Mouse (Mus musculus) cerebellum, postnatal 4 days (tissue): ENCODE results near the gene Trabd2b.
A peak's percentile ranks its signal among the peaks of the same experiment; 100 is the strongest.

Experiments
- DNase-seq, 2 experiments: peaks; one replicate each; pipeline ENCODE4 v3.0.0; 2022; ENCODE audit warnings: low spot score in 2 of 2, mixed read lengths in 1 of 2

Trabd2b gene

DNA sequence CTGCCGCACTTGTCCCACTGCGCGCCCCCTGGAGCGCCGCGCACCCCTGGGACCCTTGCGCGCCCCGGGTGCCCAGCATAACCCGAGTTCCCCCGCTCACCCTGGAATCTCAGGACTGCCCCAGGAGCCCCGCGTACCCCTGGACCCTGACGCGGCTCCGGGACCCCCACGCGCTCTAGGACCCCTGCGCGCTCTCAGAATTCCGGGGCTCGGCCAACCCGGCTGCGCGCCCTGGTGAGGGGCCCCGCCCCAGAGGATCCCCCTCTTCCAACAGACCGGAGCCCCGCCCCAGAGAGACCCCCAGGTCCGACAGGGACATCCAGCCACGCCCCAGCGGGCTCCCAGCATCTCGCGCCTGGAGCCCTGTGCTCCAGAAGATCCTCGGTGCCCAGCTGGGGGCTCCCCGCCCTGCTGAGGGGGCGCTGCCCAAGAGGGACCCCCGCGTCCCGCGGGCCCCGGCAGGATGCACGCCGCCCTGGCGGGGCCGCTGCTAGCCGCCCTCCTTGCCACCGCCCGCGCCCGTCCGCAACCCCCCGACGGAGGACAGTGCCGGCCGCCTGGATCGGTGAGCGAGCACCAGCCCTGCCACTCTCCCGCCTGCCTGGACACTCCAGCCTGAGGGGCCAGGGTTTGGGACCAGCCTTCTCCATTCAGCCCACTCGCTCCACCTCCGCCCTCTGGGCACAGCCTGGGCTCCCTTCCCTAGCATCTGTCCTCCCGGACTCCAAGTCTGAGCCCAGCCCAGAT lies at the start of gene Trabd2b:
TSS of gene Trabd2b (plus strand) at position 370 of the 747 bp plus-strand sequence.
- peak in 1 of 2 experiments; percentile 20 for DNase-seq

DNA sequence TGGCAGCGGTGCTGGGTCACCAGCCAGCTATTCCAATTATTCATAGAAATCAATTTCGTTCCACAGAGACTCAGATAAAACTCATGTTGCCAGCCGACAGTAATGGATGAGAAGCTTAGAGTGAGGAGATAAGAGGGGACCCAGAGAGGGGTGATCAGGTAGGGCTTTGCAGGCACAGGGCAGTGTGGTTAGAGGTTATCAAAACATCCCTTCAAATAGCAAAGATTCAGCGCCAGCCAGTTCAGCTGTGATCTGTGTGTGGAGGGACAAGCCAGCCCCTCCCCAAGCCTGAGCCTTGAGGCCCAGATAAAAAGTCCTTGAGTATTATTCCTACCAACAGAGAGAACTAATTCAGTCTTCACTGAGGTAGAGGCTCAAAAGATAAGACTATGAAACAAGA lies 49.1 kb upstream of the Trabd2b start:
- no peak for DNase-seq

DNA sequence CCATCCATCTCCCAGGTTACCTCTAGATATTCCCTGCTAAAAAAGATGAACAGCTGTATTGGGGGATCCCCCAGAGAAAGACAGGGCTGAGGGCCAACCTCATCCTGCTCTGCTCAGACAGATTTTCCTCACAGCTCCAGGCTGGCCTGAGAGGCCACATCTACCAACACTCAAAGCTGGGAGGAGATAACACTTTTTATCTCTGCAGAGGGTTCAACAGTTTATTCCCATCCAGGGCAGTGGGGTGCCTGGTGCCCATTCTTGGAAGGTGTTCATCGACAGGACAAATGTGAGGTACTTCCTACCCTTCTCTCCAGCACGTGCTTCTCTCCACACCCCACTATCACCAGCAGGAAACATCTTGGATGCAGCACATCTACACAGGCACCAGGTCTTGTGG lies 47.6 kb upstream of the Trabd2b start:
- DNase-seq, result no peak

DNA sequence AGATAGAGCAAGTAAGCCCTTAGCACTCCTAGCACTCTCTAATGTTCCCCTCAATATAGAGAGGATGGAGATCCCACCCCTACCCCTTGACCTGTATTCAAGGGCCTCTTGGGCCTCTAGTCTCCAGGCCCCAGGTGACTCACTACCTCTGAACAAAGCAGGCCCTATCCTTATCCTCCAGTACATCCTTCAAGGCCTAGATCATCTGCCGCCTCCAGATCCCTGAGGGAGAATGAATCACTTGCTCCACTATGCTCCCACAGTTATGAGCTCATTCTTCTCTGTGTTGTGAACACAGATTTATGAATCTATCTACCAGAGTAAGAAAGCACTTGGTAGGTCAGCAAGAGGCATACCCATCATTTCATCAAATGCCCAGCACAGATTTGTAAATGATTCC lies 46.7 kb upstream of the Trabd2b start:
- DNase-seq, result no peak

DNA sequence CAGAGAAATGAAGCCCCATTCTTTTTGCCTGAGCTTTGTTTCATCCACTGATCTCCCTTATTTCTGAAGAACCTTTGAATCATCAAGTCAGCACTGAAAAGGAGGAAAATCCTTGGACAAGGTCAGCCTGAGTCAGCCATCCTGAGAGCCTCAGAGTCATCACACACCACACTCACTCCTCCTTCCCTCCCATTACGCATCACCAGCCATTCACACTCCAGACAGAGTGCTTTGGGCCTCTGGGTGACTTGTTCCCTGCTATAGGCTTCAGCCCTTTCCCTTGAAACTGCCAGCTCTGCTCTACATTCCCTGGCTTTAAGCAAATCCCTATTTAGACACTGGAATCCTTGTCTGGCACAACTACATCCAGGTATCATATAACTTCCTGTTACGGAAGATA lies 45.2 kb upstream of the Trabd2b start:
- DNase-seq, result no peak

DNA sequence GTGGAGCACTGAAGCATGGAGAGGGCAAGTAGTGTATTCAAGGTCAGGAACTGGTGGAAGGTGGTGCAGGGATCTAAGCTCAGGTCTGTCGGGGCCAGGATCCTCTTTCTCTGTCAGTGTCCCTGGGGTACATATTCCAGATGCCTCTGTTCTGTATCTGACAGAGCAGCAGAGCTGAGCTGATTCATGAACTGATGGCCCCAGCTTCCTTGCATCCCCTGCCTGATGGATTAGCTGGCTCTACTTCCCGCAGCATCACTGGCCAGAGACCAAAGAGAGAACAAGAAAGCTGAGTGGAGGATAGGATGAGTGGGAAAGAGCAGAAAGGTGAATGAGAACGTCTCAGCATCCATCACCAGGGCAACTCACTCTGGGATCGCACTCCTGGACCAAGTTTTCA lies 41.5 kb upstream of the Trabd2b start:
- no peak for DNase-seq

DNA sequence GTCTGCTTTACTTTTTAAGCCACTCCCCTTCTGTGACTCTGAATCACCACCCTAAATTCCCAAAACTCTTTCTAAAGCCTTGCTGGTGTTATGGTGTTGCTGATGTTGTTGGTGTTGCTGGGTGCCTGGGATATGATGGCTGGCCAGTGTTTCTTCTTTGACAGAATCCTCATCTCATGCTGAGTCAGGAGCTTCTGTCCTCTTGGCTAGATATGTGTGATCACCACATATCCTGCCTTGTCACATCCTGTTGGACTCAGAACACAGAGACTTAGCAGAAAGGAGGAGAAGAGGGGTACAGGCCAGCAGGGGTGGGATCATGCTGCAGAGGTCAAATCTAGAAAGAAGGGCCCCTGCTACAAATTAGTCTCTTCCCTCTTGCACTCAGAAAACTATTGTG lies 40.9 kb upstream of the Trabd2b start:
- DNase-seq, result no peak

DNA sequence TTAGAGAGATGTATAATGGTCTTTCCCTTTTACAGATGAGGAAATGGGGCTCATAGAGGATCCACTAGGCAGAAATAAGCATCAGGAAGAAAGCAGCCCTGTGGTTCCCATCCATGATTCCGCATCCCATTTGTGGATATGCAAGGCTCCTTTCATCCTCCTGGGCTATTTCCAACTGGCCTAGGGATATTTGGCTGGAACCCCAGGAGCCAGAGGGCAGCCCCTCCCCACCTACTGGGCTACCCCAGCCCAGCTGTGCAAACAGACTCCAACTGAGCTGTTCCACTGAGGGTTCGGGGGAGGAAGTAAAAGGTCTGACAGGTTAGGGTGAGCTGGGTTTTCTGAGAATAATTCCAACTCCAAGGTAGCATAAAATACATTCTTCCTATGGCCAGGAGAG lies 39.5 kb upstream of the Trabd2b start:
- no peak for DNase-seq

DNA sequence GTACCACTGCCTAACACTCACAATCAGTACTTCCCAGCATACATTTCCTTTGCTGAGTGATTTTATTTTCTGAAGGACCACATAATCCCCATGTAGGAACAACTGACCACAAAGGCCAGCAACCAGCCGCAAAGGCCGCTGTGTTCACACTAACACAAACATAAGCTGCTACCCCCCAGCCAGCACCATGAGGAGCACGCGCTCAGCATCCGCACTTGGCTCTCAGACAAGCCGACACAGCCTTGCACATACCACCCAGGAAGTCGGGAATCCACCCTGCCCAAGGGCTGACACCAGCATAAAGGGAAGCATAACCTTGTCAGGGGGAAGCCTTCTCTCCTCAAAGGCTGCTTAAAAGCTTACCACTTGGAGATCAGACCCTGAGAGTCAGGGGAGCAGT lies 38.7 kb upstream of the Trabd2b start:
- DNase-seq, result no peak

DNA sequence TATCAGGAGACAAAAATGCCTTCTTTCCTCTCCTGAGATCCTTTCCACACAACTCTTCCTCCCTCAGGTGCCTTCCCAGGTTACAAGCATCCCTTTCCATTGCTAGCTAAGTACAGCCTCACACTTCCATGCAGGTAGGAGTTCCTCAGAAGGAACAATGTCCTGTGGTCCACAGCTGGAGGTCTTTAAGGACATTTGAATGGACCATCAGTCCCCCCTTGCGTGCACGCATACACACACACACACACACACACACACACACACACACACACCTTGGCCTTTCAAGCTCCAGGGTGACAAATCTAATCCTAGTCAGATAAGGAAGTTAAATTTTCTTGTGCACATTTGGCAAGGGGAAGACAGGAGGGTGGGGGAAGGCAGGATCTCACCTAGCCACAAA lies 36.9 kb upstream of the Trabd2b start:
- DNase-seq, result no peak

DNA sequence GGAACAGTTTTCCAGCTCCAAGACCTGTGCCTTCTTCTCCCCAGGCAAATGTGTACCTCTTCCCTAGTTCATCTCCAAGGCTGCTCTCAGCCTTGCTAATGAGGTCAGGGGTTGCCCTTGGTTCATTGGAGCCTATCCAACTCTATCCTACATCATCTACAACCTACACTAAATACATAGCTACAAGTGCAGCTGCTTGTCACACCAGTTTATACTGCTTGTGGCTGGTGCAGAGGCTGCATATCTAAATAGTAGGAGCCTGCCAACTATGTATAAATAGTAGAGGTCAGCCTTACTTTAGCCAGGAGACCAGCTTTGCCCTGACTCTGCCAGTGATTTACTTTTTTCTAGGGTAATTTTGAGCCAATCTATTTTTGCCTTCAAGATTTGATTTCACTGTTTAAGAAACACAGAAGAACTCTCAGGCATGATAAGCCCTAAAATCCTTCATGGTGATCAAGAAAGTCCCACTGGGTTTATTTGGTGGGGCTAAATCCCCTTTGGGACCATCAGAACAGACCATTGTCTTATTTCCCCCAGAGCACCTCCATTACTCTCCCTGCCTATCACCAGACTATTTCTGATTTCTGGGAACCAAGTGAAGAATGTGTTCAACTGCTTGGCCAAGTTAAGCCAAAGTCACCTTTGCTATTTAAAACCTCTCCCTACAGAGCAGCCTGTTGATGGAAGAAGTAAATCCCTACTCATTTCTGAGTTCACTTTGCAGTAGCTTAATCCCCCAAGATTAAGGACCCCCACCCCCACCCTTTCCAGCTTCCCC lies 35.4 kb upstream of the Trabd2b start:
- DNase-seq, result no peak

DNA sequence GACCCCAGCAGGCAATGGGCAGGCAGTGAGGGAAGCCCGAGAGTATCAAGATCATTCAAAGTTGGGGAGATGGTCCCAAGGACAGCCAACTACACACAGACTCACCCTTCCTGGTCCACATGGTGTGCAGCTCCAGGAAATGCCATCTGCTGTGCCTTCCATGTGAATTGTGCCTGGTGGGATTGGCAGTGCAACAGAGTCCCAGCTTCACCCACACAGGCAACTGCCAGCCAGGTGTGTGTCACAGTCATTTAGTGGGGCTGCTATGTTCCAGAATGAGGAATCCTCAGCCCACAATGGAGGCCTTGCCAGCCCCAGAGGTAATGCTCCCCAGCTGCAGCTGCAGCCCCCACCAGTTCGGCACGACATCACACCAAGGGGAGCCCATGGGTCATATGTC lies 33.8 kb upstream of the Trabd2b start:
- no peak for DNase-seq

DNA sequence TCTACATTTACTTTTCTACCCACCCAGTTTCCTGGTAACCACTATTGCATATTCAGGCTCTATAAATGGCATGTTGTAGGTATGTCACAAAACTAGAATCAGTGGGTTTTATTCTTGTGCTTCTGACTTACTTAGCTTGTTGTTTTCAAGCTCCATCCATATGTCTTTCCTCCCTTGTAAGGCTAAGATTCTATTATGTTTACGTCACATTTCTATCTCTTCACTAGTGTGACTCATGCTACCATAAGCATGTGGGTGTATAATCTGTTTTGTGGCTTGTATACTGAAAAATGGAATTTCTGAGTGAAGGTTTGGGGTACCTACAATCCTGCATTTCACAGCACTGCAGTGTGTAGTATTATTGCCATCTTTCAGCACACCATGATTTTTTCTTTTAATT lies 32.2 kb upstream of the Trabd2b start:
- DNase-seq, result no peak

DNA sequence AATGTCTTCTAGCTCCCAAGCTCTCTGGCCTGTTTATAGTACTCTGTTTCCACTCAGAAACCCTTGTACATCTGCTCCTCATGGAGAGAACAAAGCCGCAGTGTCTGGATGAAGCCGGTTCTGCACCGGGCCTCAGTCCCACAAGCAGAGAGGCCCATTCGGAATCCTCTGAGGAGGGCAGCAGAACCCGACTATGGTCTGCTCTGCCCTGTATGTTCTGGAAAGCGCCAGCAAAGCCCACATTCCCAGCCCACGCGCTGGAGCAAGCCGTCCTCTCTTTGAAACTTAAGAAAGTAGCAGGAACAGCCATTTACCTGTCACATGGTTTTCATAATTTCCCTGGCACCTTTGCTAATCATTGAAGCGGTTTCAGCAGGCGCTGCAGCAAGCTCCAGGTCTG lies 29.0 kb upstream of the Trabd2b start:
- DNase-seq, result no peak

DNA sequence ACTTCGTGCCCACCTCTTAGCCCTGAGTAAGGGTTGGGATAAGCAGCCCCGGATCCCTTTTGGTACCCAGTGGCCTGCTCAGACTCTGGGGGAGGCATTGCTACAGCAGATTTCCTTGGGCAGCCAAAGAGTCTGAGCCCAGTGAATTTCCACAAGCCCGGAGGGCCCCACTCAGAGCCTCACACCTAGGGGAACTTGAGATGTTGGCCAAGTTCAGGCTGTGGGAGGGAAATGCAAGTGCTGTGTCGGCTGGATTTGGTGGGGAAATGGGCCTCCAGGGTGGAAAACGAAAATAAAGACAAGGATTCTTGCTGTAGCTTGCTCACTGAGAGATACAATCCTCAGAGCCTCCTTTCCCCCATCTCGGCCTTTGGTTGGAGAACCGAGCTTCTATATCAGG lies 28.0 kb upstream of the Trabd2b start:
- DNase-seq, result no peak

DNA sequence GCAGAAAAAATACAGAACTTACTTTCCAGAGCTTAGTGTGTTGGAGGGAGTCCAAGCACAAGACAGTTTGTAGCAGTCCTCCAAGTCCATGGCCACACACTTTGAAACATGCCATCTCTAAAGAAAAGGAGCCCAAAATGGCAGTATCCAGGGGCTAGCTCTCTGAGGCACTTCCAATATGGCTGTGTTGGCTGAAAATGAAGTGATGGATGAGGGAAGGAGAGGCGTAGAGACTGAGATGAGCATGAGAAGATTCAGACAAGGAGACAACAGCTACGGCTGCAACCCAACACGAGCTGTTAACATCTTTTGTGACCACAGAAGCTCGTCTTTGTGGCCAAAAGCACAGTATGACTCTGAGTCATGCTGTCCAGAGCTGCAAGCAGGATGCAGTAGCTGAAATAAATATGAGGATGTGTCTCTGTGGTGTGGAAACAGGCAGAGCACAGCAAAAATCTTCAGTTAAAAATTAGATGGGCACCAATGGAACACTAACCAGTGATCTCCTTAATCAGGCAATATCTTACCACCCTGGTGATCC lies 27.0 kb upstream of the Trabd2b start:
- DNase-seq, result no peak

DNA sequence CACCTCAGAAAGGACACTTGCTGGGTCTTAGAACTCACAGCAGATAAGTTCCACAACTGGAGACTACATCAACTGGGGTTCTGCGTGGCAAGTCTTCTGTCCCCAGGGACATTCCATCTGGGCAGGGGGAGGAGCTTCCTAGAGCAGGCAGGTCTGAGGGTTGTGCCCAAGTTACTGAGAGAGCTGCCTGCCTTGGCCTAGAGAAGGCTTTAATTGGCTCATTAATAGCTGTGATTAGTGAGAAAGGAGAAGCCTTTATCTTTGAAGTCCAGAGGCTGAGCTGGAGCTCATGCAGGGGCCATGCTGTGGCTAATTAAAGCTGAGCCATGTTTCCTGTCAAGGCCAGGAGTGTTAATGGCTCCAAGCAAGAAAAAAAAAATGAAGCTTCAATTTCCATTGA lies 23.9 kb upstream of the Trabd2b start:
- DNase-seq, result no peak

DNA sequence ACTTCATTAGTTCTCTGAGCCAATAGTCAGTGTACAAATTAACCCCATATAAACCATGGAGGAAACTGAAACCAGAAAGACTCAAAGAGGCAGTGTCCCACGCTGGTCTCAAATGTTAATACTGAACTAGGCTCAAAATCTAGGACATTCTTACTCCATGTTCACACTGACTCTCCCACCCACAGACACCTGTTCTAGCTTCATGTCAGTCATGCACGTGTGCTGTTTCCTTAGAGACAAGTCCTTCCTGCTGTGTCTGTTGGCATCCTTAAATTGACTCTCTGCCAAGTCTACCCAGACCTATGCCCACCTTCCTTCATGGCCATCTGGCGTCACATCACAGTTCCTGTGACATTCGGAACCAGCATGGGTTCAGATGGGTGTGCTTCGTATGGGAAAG lies 21.3 kb upstream of the Trabd2b start:
- peak in 1 of 2 experiments; percentile 45 for DNase-seq

DNA sequence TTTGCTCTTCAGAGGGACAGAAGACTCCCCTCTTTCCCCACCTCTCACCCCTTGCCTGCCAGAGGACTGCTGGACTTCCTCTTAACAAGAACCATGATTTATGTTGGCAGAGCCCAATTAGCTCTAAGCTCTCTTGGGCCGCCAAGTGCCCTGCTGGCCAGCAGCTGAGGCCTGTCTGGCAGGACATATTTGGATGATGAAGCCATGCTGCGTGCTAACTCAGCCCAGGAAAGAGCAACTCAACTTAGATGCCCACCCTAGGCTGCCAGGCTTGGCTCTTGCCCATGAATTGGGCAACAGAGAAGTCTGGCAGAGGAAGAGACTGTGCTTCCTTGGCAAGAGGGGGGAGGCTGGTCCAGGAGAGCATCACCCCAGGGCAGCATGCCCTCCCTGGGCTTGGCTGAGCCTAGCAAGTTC lies 20.1 kb upstream of the Trabd2b start:
- peak; percentile 36 to 77 for DNase-seq

DNA sequence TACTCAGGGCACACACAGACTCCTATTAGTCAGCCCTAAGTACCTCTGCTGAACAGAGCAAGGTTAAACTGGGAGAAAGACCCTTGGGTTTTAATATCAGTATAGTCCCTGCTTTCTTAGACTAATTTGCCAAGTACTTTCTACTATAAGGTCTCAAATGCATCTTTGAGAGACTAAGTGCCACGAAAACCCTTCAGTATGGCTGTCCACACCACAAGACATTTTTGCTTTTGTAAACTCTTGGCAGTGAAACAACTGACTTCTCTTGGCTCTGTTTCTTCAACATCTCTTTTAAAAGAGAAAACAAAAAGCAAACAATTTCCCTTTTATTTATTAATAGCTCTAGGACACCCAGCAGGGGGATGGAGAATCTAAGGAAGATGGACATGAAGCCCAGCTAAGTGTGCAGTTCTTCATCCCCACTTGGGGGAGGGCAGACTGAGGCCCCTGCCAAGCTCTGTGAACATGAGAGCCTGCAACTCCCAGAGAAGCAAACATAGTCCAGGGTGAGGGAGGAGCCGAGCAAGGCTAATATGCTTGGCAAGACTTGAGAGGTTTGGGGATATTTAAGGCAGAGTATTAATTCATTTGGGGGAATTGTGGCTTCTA lies 18.9 kb upstream of the Trabd2b start:
- no peak for DNase-seq

DNA sequence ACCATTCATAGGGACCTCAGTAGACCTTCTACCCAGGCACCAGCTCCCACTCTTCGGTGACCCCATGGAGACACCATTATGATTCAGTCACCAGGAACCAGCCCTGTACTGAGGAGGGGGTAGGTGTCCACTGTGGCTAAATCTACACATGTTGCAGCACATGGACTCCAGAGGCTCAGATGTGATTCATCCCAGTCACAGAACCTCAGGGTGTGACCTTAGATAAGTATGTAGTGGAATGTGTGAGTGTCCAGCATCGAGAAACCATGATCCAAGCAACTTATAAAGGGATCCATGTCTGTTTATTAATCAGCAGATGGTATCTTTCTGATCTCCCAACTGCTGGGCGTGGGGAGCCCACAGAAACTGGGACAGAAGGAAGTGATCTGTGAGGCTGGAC lies 18.2 kb upstream of the Trabd2b start:
- DNase-seq, result no peak

DNA sequence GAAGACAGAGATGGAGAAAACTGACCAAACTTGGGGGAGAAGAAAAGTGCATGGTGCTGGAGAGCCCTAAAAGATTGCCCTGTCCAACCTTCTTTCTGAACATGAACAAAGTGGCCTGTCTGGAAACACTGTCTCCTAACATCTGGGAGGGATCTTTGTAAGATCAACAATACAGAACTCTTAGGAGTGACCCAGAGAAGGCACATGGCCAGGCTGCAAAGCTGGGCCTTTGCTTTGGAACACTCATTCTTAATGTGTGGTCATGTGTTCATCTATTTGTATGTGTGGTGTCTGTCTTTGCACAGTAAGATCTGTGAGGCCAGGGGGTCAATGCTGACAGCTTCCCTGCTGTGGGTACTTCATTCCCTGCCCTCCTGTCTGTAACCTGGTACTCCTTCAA lies 16.9 kb upstream of the Trabd2b start:
- DNase-seq, result no peak

DNA sequence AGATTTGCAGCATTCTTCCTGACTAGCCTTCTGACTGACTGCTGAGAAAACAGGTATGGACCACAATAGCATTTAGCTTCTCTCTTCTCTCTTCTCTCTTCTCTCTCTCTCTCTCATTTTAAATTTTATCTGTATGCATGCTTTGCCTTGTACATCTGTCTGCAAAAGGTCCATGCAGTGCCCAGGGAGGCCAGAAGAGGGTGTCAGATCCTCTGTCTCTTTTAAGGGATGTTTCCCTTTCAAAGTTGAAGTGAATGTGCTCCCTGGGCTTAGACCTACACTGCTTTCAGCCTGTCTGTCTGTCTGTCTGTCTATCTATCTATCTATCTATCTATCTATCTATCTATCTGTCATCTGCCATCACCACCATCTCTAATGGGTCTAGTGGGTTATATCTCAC lies 8.9 kb upstream of the Trabd2b start:
- no peak for DNase-seq
